Mouse (Mus musculus) forebrain, postnatal 0 days (tissue): ENCODE measurements at regions not wholly inside any gene's neighbourhood (a gene's known extent, or its start where the extent isn't known, plus 50 kb on each side); places are given as distances from the start of the nearest gene placed in this dataset.

Experiments
- ATAC-seq: fragments of 200-750 bp; cut with Nextera tagmentation; 2 replicates; pipeline ENCODE4 v1.8.0; 2017; ENCODE audit warnings: mild to moderate bottlenecking, moderate library complexity
- DNase-seq: peaks from one replicate; pipeline ENCODE4 v3.0.0-alpha.2; 2015
- H3K27ac ChIP-seq: fragments of 300-500 bp; sonication (generic); 2 replicates; pipeline ENCODE4 v1.5.1; 2014; ENCODE audit warnings: low read depth, mild to moderate bottlenecking, antibody characterized with exemption, low read length, moderate library complexity, mixed read lengths
- H3K27me3 ChIP-seq: fragments of 300-500 bp; sonication (generic); 2 replicates; pipeline ENCODE4 v1.6.1; 2014; ENCODE audit warnings: mild to moderate bottlenecking, low read length, mixed read lengths; ENCODE audit not compliant: insufficient read depth
- H3K36me3 ChIP-seq: fragments of 300-500 bp; sonication (generic); 2 replicates; pipeline ENCODE4 v1.6.1; 2014; ENCODE audit warnings: mild to moderate bottlenecking, moderate library complexity; ENCODE audit not compliant: insufficient read depth
- H3K4me1 ChIP-seq: fragments of 300-500 bp; sonication (generic); 2 replicates; pipeline ENCODE4 v1.6.1; 2014; ENCODE audit warnings: antibody characterized with exemption; ENCODE audit not compliant: insufficient read depth
- H3K4me2 ChIP-seq: fragments of 300-500 bp; sonication (generic); 2 replicates; pipeline ENCODE4 v1.6.1; 2014; ENCODE audit warnings: low read depth, mild to moderate bottlenecking, moderate library complexity
- H3K4me3 ChIP-seq: fragments of 300-500 bp; sonication (generic); 2 replicates; pipeline ENCODE4 v1.5.1; 2014; ENCODE audit warnings: low read depth, low read length, mixed read lengths
- H3K9ac ChIP-seq: fragments of 300-500 bp; sonication (generic); 2 replicates; pipeline ENCODE4 v1.6.1; 2014; ENCODE audit warnings: mild to moderate bottlenecking
- H3K9me3 ChIP-seq: fragments of 300-500 bp; sonication (generic); 2 replicates; pipeline ENCODE4 v1.6.1; 2016; ENCODE audit warnings: low read length
- CTCF ChIP-seq: sonication (generic); IDR thresholded peaks from 2 replicates; pipeline ENCODE4 v1.5.1; 2016; ENCODE audit warnings: antibody characterized with exemption, control low read depth, low read depth
- WGBS: fragments of 180-500 bp; shearing (Covaris S2); extraction: QIAGEN DNeasy Blood & Tissue Kit; methylation state at CpG from one replicate; pipeline ENCODE4 v1.1.7; 2014; 5-methylcytosine and 5-hydroxymethylcytosine counted together

- H3K9me3 ChIP-seq = peaks cover 4% of the 10 kb centered on the region; the same call in 1 of the 2 replicates
These were observed 85.3 kb upstream of the Ltbp1 start for GRCm38 (mm10) chr17:74920056-74920455.

GRCm38 (mm10) chr17:74921413-74921812 is 84.0 kb upstream of the Ltbp1 start:
- Histone ChIP-seq H3K4me1 (no peaks in the 10 kb centered on the region), H3K4me2 (no peak overlapping the region), H3K9me3 (peaks cover 4% of the 10 kb centered on the region; the same call in 1 of the 2 replicates), H3K36me3 (no peaks in the 10 kb centered on the region), H3K4me3 (no peak overlapping the region), H3K27ac (no peak overlapping the region), H3K27me3 (no peaks in the 10 kb centered on the region), H3K9ac (no peak overlapping the region)
- DNase-seq (no peak), ATAC-seq (no peak)
- no peak for TF ChIP-seq CTCF
- WGBS = 85% methylated on average over 6 of the region's 6 CpGs

More at GRCm38 (mm10) chr17:74920056-74920455, 85.3 kb upstream of the Ltbp1 start:
- WGBS = 84% methylated on average over 5 of the region's 5 CpGs
- no peaks in the 10 kb centered on the region for H3K36me3 ChIP-seq
- no peaks in the 10 kb centered on the region for H3K4me1 ChIP-seq
- H3K4me3 ChIP-seq = no peak overlapping the region
- H3K27ac ChIP-seq = no peak overlapping the region
- H3K27me3 ChIP-seq = no peaks in the 10 kb centered on the region
- DNase-seq (no peak), ATAC-seq (no peak)
- no peak overlapping the region for H3K4me2 ChIP-seq
- H3K9ac ChIP-seq = no peak overlapping the region
- no peak for TF ChIP-seq CTCF

DNA sequence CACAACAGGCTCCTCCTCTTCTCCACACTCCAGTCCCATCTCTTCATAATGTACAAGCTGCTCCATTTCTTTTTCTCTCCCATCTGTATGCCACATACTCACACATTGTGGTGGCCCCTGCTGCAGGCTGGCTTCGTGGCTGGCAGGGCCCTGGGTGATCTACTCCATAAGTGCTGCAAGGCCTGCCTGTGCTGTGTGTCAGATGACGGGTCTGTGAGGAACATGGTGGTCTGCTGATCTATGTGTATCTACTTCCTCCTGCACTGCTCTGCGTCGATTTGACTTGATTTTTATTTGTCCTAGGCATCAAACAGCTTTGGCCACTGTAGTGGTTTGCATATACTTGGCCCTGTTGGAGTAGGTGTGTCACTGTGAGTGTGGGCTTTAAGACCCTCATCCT is 83.4 kb upstream of the Ltbp1 start:
- ATAC-seq (no peak), DNase-seq (no peak)
- no peak overlapping the region for H3K27ac ChIP-seq
- H3K9me3 ChIP-seq = no peaks in the 10 kb centered on the region
- H3K36me3 ChIP-seq = no peaks in the 10 kb centered on the region
- H3K4me2 ChIP-seq = no peak overlapping the region
- H3K4me3 ChIP-seq = no peak overlapping the region
- H3K27me3 ChIP-seq = no peaks in the 10 kb centered on the region
- H3K9ac ChIP-seq = no peak overlapping the region
- WGBS = 81% methylated on average over 4 of the region's 4 CpGs
- no peak for TF ChIP-seq CTCF
- H3K4me1 ChIP-seq = no peaks in the 10 kb centered on the region

DNA sequence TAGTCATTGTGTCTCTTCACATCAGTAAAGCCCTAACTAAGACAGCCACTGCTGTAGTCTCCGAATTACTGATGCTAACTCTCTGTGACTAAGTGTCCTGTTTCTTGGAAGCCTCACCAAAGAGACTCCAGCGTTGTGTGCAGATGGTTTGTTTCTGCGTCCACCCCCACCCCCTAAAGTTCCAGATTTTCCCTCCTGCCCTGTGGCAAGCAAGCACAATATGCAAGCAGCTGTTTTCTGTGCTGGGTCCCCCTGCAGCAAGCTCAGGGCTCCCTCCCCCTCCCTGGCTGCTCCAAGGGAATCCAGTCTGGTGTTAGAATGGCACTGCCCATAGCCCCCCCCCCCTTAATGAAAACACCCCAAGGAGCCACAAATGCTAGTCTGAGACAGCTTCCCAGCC is 82.8 kb upstream of the Ltbp1 start:
- no peak for TF ChIP-seq CTCF
- Histone ChIP-seq H3K9ac (no peak overlapping the region), H3K36me3 (no peaks in the 10 kb centered on the region), H3K4me3 (no peak overlapping the region), H3K27ac (no peak overlapping the region), H3K4me1 (no peaks in the 10 kb centered on the region), H3K4me2 (no peak overlapping the region), H3K27me3 (no peaks in the 10 kb centered on the region), H3K9me3 (no peaks in the 10 kb centered on the region)
- 41% methylated on average over 3 of the region's 3 CpGs for WGBS
- ATAC-seq (no peak; the same call in 1 of the 2 replicates), DNase-seq (no peak)

DNA sequence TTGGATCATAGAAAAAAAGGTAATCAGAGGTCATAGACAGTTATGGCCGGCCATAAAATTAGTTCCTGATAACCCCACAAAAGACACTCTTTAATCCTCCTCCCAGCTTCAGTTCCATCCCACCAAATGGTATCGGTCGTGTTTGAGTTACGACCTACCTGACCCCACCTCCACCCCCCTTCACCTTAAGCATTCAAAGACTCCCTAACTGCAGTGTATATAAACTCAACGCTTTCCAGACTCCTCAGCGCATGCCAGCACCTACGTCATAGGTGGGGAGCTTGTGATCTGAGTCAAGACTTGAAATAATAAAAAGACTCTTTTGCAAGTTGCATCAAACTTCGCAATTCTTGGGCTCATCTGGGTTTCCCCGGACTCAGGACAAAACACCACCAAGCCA is 82.3 kb upstream of the Ltbp1 start:
- H3K4me2 ChIP-seq = no peak overlapping the region
- no peak overlapping the region for H3K27ac ChIP-seq
- no peaks in the 10 kb centered on the region for H3K4me1 ChIP-seq
- H3K4me3 ChIP-seq = no peak overlapping the region
- H3K9me3 ChIP-seq = no peaks in the 10 kb centered on the region
- no peaks in the 10 kb centered on the region for H3K27me3 ChIP-seq
- no peak for TF ChIP-seq CTCF
- DNase-seq = no peak
- H3K9ac ChIP-seq = no peak overlapping the region
- WGBS = 83% methylated on average over 9 of the region's 9 CpGs
- no peaks in the 10 kb centered on the region for H3K36me3 ChIP-seq
- ATAC-seq = no peak

DNA sequence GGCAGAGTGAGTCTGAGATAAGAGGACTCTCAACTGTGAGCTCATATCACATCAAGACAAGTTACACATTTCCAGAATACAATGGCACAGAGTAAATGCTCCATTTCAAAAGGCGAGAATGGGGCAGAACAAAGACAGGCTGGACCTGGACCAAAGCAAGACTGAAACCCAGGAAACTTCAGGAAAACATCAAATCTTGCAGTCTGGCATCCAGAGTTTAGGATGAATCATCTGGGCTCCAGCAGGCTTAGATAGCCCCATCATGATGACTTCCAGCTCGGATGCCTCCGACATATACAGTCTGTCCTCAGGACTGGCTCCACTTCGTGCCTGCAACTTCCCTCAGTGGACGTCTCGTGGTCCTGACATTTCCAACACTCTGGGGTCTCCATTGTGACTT is 80.2 kb upstream of the Ltbp1 start:
- Histone ChIP-seq H3K9ac (no peak overlapping the region), H3K4me3 (no peak overlapping the region), H3K9me3 (no peaks in the 10 kb centered on the region), H3K4me1 (no peaks in the 10 kb centered on the region), H3K36me3 (no peaks in the 10 kb centered on the region), H3K27ac (no peak overlapping the region), H3K4me2 (no peak overlapping the region), H3K27me3 (no peaks in the 10 kb centered on the region)
- TF ChIP-seq CTCF = no peak
- DNase-seq = no peak
- 93% methylated on average over 6 of the region's 6 CpGs for WGBS
- ATAC-seq = no peak

GRCm38 (mm10) chr17:74927981-74928380 is 77.4 kb upstream of the Ltbp1 start:
- no peaks in the 10 kb centered on the region for H3K27me3 ChIP-seq
- no peak overlapping the region for H3K4me3 ChIP-seq
- H3K9ac ChIP-seq = no peak overlapping the region
- no peaks in the 10 kb centered on the region for H3K9me3 ChIP-seq
- no peak for TF ChIP-seq CTCF
- no peak for ATAC-seq
- no peaks in the 10 kb centered on the region for H3K36me3 ChIP-seq
- no peak overlapping the region for H3K27ac ChIP-seq
- WGBS = 53% methylated on average over 5 of the region's 5 CpGs
- no peak overlapping the region for H3K4me2 ChIP-seq
- no peak for DNase-seq
- no peaks in the 10 kb centered on the region for H3K4me1 ChIP-seq

GRCm38 (mm10) chr17:74931540-74931939 is 73.8 kb upstream of the Ltbp1 start:
- Histone ChIP-seq H3K4me2 (no peak overlapping the region), H3K9ac (no peak overlapping the region), H3K4me1 (no peaks in the 10 kb centered on the region), H3K4me3 (no peak overlapping the region), H3K27me3 (no peaks in the 10 kb centered on the region), H3K27ac (no peak overlapping the region), H3K9me3 (no peaks in the 10 kb centered on the region), H3K36me3 (no peaks in the 10 kb centered on the region)
- WGBS = 52% methylated on average over 4 of the region's 4 CpGs
- no peak for DNase-seq
- no peak for ATAC-seq
- no peak for TF ChIP-seq CTCF
